Mouse (Mus musculus): Measurements from ENCODE around the gene Sytl3.
A peak's percentile ranks its signal among the peaks of the same experiment; 100 is the strongest.

Sytl3 gene

DNA sequence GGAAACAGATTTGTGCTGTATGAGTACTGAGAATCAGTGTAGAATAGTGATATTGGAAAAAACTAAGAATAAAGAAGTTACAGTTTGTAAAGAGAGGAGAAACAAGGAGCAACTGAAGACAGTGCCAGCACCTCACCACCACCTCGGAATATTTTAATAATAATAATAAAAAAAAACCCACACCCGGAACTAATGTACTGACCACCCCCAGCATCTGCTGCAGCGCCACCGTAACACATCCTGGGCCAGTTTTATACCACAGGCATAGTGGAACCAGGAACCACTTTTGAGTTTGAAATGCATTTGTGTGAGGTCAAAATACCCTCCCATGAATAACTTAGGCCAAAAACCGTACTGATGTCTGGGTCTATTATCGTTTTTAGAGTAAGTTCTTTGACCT is 122.4 kb downstream of the Sytl3 start:
- DNase-seq, result no peak

DNA sequence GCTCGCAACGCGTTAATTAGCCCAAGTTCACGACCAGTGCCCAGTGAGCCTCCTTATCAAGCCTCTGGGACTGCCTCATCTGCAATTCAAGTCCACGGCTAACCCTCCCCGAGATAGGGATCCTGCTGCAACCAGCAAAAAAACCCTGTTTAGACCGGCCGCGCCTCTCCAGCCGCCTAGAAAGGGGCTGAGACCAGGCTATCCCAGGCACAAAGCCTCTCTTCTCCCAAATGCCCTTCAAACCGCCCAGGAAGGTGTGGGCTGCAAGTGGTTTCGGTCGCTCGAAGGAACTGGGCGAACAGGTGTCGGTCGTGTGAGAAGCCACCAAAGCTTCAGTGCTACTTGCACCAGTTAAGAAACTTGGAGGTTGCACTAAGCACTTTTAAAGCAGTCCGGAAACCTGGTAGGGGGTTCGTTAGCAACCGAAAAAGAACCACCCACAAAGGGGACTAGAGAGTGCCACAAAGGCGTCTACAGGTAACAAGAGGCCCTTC is 123.2 kb downstream of the Sytl3 start:
- DNase-seq, result no peak

DNA sequence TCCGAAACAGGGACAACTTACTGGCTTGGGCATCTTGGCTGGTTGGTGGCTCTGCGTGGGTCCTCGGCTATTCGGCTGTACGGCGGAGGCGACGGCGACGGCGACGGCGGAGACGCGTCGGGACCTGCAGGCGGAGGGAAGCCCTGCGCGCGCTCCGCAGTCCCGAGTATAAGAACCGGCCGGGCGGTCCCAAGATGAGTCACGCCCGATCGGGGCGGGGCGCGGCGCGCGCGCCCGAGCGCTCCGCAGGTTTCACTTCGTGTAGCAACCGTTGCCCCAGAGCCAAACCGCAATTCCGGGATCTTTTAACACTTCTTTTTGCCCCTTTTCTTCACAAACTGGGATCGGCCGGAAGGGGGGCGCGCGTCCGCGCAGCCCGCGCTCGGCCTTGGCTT is 123.7 kb downstream of the Sytl3 start, which contains the start of gene Ezr:
Gene Ezr, minus strand, starts transcription at position 174 of the 395 bp plus-strand sequence.
- peak; percentile 70 for DNase-seq

DNA sequence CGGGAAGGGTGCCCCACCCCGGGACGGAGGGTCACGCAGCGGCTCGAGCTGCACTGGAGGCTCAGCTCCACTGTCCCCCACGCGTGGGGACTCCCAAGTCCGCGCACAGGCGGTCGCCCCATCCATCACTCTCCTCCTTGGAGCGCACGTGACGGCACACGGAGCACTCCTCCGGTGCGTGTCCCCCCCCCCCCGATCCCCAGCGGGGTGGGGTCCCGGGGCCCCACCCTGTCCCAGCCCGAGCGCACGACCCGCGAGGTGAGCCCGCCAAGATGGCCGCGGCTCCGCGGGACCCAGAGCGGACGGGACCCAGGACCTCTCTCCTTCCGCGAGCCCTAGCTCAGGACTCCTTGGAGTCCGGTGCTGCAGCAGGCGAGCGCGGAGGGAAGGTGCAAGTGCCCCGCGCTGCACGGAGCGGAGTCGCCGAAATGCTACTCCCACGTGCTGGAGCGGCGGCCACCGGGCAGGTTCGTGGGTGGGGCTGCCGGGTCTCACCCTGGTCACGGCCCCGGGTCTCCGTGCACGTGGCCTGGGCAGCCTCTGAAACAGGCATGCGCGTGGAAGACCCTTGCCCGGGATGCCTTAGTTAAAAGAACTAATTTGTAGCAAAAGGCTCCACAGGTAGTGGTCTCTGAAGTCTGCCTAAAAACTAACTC is 124.2 kb downstream of the Sytl3 start:
- peak; percentile 5 for DNase-seq

- no peak for DNase-seq
Observed at GRCm38 (mm10) chr17:6783756-6784357, 125.0 kb downstream of the Sytl3 start.

DNA sequence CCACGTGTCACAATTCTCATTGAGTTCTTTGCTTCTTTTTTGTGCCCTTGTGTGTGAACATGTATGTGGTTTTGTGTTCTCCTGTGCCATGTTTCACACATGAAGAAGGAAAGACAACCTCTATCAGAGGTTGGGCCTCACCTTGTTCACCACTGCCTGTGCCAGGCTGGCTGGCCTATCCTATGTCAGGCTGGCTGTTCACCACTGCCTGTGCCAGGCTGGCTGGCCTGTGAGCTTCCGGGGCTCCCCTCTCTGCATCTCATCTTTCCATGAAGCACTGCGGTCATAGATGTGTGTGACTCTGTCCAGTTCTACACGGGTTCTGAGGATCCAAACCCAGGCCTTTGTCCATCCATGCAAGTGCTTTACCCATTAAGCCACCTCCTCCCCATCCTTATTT is 128.3 kb downstream of the Sytl3 start:
- no peak for DNase-seq
